Mouse (Mus musculus) A20 (cell line): ENCODE data around the gene Ddc.

Experiments
- DNase-seq: peaks from one replicate; pipeline ENCODE4 v3.0.0-alpha.2; 2011; ENCODE audit warnings: low read depth, low spot score

The Ddc gene

GRCm38 (mm10) chr11:11897645-11898357, at the start of gene Ddc:
Ddc (minus strand) TSS chr11:11898144.
- no peak for DNase-seq

- DNase-seq, result no peak
These were observed 47.8 kb upstream of the Ddc start for GRCm38 (mm10) chr11:11945766-11946165.

- DNase-seq, result no peak
These were observed 46.9 kb upstream of the Ddc start for GRCm38 (mm10) chr11:11944814-11945213.

GRCm38 (mm10) chr11:11944082-11944349, 46.1 kb upstream of the Ddc start:
- DNase-seq, result no peak

- no peak for DNase-seq
These were observed 45.5 kb upstream of the Ddc start for GRCm38 (mm10) chr11:11943240-11944081.

- DNase-seq, result no peak
These were observed 44.6 kb upstream of the Ddc start for GRCm38 (mm10) chr11:11942320-11943217.

GRCm38 (mm10) chr11:11940833-11941681, 43.1 kb upstream of the Ddc start:
- peak; percentile 4 for DNase-seq

GRCm38 (mm10) chr11:11939611-11940010, 41.7 kb upstream of the Ddc start:
- no peak for DNase-seq

GRCm38 (mm10) chr11:11938591-11938990, 40.6 kb upstream of the Ddc start:
- no peak for DNase-seq

GRCm38 (mm10) chr11:11937340-11938030, 39.5 kb upstream of the Ddc start:
- no peak for DNase-seq

GRCm38 (mm10) chr11:11934808-11935207, 36.9 kb upstream of the Ddc start:
- DNase-seq, result no peak

GRCm38 (mm10) chr11:11932102-11932789, 34.3 kb upstream of the Ddc start:
- DNase-seq, result no peak

- DNase-seq, result no peak
These were observed 33.7 kb upstream of the Ddc start for GRCm38 (mm10) chr11:11931688-11932087.

GRCm38 (mm10) chr11:11930527-11930926, 32.6 kb upstream of the Ddc start:
- no peak for DNase-seq

GRCm38 (mm10) chr11:11929059-11929458, 31.1 kb upstream of the Ddc start:
- no peak for DNase-seq

GRCm38 (mm10) chr11:11928586-11928985, 30.6 kb upstream of the Ddc start:
- no peak for DNase-seq

- no peak for DNase-seq
These were observed 26.0 kb upstream of the Ddc start for GRCm38 (mm10) chr11:11923900-11924299.

GRCm38 (mm10) chr11:11923345-11923744, 25.4 kb upstream of the Ddc start:
- DNase-seq, result no peak

GRCm38 (mm10) chr11:11922106-11922505, 24.2 kb upstream of the Ddc start:
- no peak for DNase-seq
